Mouse (Mus musculus): ENCODE data around the gene Col25a1.
A peak's percentile ranks its signal among the peaks of the same experiment; 100 is the strongest.

Gene Col25a1

DNA sequence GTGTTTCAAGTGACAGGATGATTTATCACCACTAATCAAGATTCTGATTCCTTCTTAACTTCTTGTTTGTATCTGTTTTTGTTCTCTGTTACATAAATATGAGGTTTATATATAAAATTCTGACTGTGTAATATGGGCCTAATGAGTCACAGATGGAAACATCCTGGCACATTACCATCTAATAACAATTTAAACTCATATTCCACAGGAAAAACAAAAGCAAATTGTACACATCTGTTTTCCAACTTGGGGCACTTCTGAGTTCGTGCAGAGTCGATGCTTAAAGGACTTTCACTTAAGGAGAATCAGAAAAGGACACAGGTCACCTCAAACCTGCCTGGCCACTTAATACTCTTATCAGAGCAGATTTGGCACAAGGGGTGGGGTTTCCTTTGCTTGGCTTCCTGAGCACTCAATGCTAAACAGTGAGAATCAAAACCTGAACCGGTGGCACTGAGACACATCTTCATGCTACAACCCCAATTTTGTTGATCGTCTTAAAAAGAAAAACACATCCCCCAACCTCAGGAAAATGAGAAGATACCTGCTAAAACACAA lies 342.0 kb downstream of the Col25a1 start:
- no peak for DNase-seq (ENCODE audit: low spot score)

DNA sequence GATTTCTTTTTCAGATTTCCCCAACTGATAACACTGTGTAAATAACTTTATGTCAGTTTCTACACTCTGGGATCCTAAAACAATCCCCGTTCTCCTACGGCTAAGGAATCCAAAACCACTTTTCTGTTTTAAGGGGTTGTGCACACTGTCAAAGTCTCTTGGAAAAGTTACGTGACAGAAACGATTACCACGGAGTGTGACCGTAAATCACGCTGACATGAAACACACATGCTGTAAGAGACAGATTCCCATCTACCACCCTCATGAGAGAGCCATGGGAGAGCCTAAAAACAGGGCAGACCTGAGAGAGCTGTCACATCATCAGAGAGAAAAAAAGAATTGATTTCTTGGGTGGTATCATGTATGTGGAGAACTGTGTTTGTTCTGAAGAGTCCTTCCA lies 342.7 kb downstream of the Col25a1 start:
- DNase-seq (ENCODE audit: low spot score) = no peak

DNA sequence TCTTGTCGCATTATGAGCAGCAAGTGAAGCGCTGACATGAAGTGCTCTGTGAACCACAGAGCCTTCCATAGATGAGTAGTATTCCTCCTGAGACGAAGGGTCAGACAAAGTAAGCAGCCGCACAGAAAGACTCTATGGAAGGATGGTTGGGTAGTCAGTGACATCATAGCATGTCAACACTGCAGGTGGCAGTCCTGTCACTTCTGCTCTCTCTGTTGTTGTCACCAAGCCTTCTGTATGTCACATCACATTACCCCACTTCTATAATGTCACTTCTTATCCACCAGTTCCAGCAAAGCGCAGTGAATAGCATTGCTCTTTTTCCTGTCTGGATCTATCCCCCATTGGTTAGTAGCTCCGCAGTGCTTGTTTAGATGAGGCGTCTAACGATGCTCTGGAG lies 351.2 kb downstream of the Col25a1 start:
- DNase-seq (ENCODE audit: low spot score) = no peak

GRCm38 (mm10) chr3:130488839-130489238 lies 357.5 kb downstream of the Col25a1 start:
- DNase-seq (ENCODE audit: low spot score) = no peak

DNA sequence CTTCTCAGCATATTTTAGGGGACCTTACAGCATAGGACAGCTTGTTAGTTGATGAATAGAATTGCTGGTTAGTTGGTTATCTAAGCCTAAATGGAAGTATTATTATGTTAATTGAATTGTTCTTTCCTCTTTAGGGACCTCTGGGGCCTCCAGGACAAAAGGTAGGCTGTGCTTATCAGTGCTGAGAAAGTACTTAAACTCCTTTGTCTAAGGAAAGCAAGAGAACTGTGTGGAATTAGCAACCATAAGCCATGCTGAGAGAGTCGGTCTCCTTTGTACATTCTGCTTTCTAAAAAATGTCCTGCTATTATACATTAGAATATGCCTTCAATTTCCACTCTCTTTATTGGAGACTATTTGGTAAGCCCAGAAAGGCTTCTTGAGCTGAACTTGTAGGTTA lies 362.9 kb downstream of the Col25a1 start:
- no peak for DNase-seq (ENCODE audit: low spot score)

DNA sequence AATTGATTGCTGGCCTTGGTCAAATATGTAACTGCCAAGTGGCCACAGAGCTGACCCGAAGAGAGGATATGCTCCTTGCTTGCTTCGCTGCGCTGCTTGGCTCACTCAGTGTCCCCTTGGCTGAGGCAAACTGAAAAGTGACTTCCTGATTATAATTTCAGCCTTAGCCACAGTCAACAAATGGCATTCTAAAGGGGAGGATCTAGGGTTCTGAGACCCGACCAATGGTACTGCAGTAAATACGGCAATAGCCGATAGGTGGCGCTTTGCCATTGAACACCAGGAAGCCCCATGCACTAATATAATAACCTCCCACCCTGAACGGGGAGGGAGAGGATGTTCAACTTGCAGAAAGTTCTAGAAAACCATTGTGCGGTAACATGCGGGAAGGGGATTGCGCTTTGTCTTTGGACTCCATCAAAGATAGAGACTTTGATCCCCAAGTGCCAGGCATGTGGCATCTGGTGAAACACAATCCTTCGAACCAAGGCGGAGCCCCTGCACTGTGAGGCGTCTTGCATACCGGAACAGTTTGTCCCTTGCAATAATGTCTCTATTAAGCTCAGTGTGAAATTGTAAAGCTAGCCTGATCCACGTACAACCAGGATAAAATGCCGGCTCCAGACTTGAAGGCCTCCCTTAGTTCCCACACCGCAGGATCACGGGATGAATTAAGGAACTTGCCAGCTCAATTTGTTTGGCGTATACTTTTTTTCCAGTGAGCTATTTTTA lies 363.5 kb downstream of the Col25a1 start:
- no peak for DNase-seq (ENCODE audit: low spot score)

DNA sequence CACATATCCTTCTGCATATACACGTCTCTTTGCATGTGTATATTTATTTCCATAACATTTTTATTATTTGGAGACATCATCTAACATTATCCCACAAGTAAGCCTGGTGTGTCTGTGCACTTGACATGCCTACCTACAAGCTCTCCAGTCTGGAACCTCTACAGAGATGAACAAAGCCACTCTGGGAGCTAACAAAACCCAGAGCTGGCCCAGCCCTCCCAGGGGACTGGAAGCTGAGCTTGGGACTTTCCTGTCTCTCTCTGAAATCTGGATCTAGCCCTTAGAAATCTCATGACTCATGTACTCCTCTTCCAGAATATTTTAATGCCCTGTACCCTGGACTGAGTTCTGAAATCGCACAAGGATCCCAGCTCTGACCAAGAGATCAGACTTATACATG lies 365.7 kb downstream of the Col25a1 start:
- no peak for DNase-seq (ENCODE audit: low spot score)

DNA sequence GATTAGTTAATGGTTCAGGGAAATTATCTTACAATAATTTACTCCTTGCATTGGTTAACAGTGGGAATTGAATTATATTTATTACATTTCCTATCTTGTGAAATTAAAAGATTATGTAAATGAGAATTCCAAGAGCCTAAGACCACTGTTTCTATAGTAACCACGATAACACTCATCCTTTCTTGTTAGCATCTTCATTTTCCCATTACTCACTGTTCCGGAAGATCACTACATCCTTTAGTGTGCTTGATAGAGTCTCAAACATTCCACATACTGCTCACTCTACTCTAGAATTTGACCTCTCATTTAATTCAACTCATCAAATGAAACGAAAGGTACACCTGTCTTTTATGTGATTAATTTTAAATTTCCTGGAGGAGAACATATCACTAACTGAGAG lies 370.4 kb downstream of the Col25a1 start:
- DNase-seq (ENCODE audit: low spot score) = no peak

GRCm38 (mm10) chr3:130508330-130508729 lies 377.0 kb downstream of the Col25a1 start:
- no peak for DNase-seq (ENCODE audit: low spot score)

GRCm38 (mm10) chr3:130518457-130518879 lies 387.2 kb downstream of the Col25a1 start:
- DNase-seq (ENCODE audit: low spot score) = no peak

DNA sequence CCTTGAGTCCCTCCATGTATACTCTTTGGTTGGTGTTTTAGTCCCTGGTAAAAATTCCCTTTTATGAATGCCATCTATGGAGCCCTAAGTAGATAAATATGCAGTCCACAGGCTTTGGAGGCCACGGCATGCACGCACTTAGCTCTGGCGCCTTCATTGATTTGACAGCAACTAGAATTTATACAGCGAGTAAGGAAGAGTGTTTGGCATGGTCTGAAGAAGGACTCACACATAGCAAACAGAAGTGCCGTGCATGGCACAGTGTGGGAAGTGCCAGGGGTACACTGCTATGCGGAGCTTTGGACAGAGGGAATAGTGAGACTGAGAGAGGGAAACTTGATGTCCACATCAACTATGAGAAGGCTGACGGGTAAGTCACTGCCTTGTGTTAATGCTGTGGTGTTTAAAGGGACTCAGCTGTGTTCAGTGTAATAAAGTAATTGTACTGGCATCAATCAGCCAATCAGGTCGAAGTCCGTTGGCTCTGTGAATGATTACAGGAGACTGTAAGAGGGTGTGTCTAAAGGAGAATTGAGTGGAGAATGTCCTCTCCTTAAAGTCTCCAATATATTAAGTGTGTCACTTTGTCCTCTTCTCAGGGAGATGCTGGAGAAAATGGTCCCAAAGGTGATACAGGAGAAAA lies 390.7 kb downstream of the Col25a1 start:
- DNase-seq (ENCODE audit: low spot score) = no peak

- no peak for DNase-seq (ENCODE audit: low spot score)
Observed at GRCm38 (mm10) chr3:130523019-130523418, 391.7 kb downstream of the Col25a1 start.

- DNase-seq (ENCODE audit: low spot score) = no peak
Observed at GRCm38 (mm10) chr3:130524367-130525137, 393.3 kb downstream of the Col25a1 start.

DNA sequence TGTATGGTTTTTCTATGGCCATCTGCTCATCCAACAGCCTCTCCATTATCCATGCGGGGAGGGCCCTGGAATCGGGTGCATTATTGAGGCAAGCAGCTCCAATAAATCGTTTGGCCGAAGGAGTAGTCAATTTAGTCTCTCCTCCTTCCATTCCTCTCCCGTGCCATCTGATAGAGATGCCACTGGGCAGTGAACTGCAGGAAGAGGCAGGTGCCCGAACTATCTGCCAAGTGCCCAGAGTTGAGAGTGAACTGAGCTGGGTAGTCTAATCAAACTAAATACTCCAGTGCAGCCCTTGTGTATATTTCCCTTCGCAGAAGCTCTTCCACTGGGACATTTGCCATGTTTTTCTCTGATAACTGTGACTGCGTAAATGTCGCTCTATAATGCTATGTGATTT lies 403.7 kb downstream of the Col25a1 start:
- no peak for DNase-seq (ENCODE audit: low spot score)

DNA sequence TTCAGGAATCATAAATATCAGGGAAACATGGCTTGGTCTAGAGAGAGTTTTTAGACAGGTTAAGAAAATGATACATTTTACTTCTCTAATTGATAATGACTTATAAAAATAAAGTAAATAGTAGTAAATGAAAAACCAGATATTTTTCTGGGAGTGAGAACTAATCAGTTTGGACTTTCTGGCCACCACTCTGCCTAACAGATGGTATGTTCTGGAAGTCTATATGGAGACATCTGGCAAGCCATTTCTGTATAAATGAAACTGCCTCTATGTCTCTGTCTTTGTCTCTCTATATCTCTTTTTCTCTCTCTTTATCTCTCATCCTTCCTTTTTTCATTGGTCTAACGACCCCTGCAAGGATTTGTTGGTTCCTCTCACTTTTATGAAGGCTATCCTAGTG lies 410.2 kb downstream of the Col25a1 start:
- DNase-seq (ENCODE audit: low spot score) = no peak

- DNase-seq (ENCODE audit: low spot score) = no peak
Observed at GRCm38 (mm10) chr3:130545995-130546394, 414.7 kb downstream of the Col25a1 start.

GRCm38 (mm10) chr3:130549066-130549465 lies 417.8 kb downstream of the Col25a1 start:
- no peak for DNase-seq (ENCODE audit: low spot score)

DNA sequence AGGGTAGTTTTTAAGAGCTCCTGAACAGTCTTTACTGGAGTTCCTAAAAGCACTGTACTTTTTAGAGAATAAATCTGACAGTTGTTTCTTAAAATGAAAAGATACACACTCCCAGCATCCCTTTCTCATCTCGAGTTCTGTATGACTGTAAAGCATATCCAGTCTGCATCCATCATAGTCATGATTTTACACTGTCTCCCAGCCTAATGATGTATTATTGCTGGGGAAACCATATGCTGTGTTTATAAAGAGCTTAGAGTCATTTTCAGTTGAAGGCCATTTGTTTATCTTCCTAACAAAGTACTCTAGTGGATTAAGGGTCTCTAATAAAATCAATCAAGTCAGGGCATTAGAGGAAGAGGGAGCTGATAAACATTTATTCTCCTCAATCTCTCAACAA lies 425.0 kb downstream of the Col25a1 start:
- no peak for DNase-seq (ENCODE audit: low spot score)

GRCm38 (mm10) chr3:130565586-130565985 lies 434.3 kb downstream of the Col25a1 start:
- peak; percentile 36 for DNase-seq (ENCODE audit: low spot score)

DNA sequence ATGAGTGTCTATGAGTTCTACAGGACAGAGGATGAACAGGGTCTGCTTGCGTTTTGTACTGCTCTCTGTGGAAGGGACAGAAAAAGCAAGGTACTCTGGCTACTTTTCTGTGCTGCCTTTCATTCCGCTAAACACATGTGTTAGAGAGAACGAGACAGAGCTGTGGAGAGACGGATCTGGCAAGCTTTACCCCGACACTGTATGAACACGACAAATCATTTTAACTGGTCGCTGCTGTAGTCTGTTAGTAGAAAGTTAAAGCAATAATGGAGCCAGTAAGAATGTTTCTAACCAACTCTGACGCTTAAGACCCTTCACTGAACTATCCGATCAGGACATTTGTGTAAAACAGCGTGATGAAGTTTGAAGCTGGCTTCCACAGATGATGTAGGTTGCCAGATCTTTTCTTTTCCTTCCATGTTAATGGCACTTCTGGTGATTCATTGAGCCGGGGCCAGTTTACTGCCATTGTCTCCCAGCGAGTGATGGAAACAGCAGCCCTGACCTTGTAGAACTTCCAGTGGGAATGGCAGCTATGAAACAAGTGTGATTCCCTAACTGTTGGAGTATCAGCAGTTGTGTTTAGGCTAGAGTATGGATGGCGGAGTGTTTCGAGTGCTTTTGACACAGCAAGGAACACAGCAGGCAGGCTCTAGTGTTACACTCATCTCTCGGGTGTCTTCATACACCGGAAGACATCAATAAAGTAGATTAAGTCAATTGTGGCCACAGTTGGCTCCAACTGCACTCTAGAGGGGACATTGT lies 437.2 kb downstream of the Col25a1 start:
- DNase-seq (ENCODE audit: low spot score) = no peak

DNA sequence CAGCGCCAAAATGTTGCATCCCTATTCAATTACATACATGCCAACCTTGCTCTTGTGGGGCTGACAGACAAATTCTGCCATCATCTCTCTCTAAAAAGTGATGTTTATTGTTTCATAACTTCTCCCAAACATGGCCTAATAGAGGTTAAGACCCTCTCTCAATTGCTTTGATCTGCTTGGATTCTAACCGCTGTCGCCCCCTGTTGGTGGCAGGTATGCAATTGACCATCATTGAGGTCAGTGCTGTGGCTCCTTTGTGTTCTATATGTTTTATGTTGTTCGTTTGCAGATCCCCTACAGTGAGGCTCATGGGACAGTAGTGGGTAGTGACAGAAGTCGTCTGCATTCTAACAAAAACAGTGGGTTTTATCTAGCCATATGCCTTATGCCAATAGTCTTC lies 441.9 kb downstream of the Col25a1 start:
- DNase-seq (ENCODE audit: low spot score) = no peak

DNA sequence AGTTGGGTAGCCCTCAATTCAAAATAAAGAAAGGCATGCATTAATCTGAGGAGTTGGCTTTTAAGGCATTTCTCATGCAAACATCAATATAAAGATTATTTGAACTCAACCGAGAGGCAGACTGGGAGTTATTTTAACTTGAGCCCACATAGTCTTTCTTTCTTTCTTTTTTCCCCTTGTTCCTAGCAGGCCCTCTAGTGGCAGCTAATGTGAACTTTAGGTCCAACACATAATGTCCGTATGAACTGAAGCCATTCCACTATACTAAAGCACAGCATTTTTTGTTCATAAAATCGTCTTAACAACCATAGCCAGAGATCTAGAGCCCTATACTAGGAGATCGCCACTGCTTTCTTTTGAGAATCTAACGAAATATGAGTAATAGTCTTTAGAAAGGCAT lies 443.4 kb downstream of the Col25a1 start:
- peak; percentile 44 for DNase-seq (ENCODE audit: low spot score)
